Mouse (Mus musculus): Measurements from ENCODE around the gene Prr14l. TPM values are rescaled to one million over a fixed set of nuclear protein-coding genes. Genes with fewer than 3 reads are reported as not detected.
"Not testable (repeated sequence)": the region's sequence is repeated elsewhere in the genome, so short reads cannot be mapped to it uniquely, and the experiment has no call there.

Gene Prr14l
- polyA plus RNA-seq, 1 experiment, result 7.6 TPM

DNA sequence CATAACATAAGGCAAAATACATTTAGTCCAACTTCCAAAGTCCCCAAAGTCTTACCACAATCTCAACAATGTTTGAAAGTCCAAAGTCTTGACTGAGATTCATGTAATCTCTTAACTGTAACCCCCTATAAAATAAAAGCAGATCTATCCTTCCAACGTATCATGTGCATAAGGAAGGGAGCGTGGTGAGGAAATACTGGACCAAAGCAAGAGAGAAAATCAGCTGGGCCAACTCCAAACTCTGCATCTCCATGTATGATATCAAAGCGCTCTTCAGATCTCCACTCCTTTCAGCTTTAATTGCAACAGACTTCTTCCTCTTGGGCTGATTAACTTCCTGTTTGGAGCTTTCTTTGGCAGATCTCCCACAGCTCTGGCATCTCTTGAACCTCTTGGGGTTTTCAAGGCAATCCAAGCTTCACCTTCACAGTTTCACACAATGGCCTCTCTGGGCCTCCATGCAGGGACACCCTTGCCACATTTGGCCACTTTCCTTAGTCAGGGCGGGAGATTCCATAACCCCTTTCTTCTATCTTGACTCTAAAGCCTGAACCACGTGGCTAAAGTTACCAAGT lies 92.4 kb downstream of the Prr14l start:
- H3K27ac ChIP-seq (ENCODE audit: control insufficient read depth, insufficient read depth, low read depth, low read length), result no peak overlapping the region
- H3K27me3 ChIP-seq (ENCODE audit: control insufficient read depth, insufficient read depth, low read length), result no peaks in the 10 kb centered on the region
- no peak overlapping the region for H3K4me3 ChIP-seq (ENCODE audit: control insufficient read depth, low read depth, low read length)
- TF ChIP-seq POLR2A (IDR thresholded peaks at IDR 0.05; ENCODE audit: control insufficient read depth, low read depth, low read length), result no peak
- no peak for TF ChIP-seq CTCF (IDR thresholded peaks at IDR 0.05; ENCODE audit: control insufficient read depth, insufficient read depth, insufficient replicate concordance, low read depth, low read length)
- H3K4me1 ChIP-seq (ENCODE audit: control insufficient read depth, insufficient read depth, low read length), result no peaks in the 10 kb centered on the region
- H3K36me3 ChIP-seq (ENCODE audit: control insufficient read depth, insufficient read depth, low read length), result no peaks in the 10 kb centered on the region; the same call in 1 of the 2 replicates

DNA sequence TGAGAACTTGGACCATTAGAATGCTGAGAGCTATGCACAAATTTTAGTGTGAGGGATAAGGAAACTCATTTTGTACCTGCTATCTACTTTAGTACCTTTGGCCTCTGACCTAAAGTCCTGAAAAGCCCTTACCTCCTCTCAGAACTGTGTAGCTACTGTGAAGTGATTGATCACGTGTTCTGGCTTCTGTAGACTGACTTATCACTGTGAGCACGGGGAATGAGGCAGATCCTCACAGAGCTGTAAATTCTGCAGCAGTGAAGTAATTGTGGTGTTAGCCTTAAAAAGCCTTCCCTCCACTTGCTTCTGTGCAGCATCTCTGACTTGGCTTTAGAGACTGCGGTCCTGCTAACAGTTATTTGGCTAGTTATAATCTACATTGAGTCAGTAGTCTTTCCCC lies 93.3 kb downstream of the Prr14l start:
- Histone ChIP-seq H3K36me3 (ENCODE audit: control insufficient read depth, insufficient read depth, low read length) (no peaks in the 10 kb centered on the region; the same call in 1 of the 2 replicates), H3K27me3 (ENCODE audit: control insufficient read depth, insufficient read depth, low read length) (no peaks in the 10 kb centered on the region), H3K4me3 (ENCODE audit: control insufficient read depth, low read depth, low read length) (no peak overlapping the region), H3K27ac (ENCODE audit: control insufficient read depth, insufficient read depth, low read depth, low read length) (no peak overlapping the region), H3K4me1 (ENCODE audit: control insufficient read depth, insufficient read depth, low read length) (no peaks in the 10 kb centered on the region)
- TF ChIP-seq POLR2A (IDR thresholded peaks at IDR 0.05; ENCODE audit: control insufficient read depth, low read depth, low read length) (no peak), CTCF (IDR thresholded peaks at IDR 0.05; ENCODE audit: control insufficient read depth, insufficient read depth, insufficient replicate concordance, low read depth, low read length) (no peak)

DNA sequence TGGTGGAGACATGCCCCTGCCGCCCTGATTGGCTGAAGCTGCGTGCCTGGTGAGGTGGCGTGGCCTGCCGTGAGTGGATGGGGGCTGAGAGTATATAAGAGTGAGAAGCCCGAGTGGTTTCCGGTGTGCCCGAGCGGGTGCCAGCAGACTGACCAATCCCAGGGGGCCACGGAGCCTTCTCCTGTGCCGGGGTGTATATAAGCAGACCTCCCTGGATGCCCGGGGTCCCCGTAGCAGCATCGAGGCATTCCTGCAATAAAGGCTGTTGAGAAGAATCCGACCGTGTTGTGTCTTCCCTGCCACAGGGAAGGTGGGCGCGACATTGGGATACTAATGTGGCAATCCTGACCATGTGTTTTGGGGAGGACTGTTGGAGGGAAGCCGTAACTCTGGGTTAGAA lies 93.7 kb downstream of the Prr14l start:
- H3K36me3 ChIP-seq (ENCODE audit: control insufficient read depth, insufficient read depth, low read length); H3K4me3 ChIP-seq (ENCODE audit: control insufficient read depth, low read depth, low read length); H3K27ac ChIP-seq (ENCODE audit: control insufficient read depth, insufficient read depth, low read depth, low read length); H3K4me1 ChIP-seq (ENCODE audit: control insufficient read depth, insufficient read depth, low read length); H3K27me3 ChIP-seq (ENCODE audit: control insufficient read depth, insufficient read depth, low read length): not testable (repeated sequence)

DNA sequence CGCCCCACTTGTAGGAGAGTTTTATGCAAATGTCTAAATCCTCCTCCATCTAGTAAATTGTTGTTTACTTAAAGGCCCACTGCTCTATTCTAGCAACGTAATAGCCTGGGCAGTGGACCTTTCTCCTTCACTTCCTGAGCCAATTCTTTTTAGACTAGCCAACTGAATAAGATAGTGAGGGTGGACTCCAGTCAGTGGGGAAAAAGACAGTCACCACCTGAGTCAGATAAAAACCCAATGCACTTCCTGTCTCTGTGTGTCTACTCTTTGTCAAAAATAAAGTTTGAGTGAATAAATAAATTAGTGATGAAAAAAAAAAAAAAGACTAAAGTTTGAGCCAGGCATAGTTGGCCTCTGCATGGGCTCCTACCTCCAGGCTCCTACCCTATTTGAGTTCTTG lies 94.4 kb downstream of the Prr14l start:
- TF ChIP-seq POLR2A (IDR thresholded peaks at IDR 0.05; ENCODE audit: control insufficient read depth, low read depth, low read length) (no peak), CTCF (IDR thresholded peaks at IDR 0.05; ENCODE audit: control insufficient read depth, insufficient read depth, insufficient replicate concordance, low read depth, low read length) (no peak)
- Histone ChIP-seq H3K36me3 (ENCODE audit: control insufficient read depth, insufficient read depth, low read length) (no peaks in the 10 kb centered on the region; the same call in 1 of the 2 replicates), H3K4me1 (ENCODE audit: control insufficient read depth, insufficient read depth, low read length) (no peaks in the 10 kb centered on the region), H3K4me3 (ENCODE audit: control insufficient read depth, low read depth, low read length) (no peak overlapping the region), H3K27ac (ENCODE audit: control insufficient read depth, insufficient read depth, low read depth, low read length) (no peak overlapping the region), H3K27me3 (ENCODE audit: control insufficient read depth, insufficient read depth, low read length) (no peaks in the 10 kb centered on the region)

DNA sequence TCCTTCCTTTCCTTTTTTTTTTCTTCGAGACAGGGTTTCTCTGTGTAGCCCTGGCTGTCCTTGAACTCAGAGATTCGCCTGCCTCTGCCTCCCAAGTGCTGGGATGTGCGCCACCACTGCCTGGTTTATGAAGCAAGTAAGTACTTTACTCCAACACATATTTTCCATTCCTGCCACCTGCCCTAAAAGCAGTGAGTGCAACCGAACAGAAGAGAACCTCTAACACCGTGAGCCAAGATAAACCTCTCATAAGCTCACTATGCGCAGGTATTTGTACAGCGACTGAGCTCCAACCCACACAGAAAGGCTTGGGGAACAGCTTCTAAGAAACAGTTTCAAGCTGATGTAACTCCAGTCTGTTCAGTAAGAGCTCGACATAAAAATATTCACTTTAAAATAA lies 97.9 kb downstream of the Prr14l start:
- Histone ChIP-seq H3K4me3 (ENCODE audit: control insufficient read depth, low read depth, low read length) (no peak overlapping the region), H3K27me3 (ENCODE audit: control insufficient read depth, insufficient read depth, low read length) (no peaks in the 10 kb centered on the region), H3K4me1 (ENCODE audit: control insufficient read depth, insufficient read depth, low read length) (no peaks in the 10 kb centered on the region), H3K27ac (ENCODE audit: control insufficient read depth, insufficient read depth, low read depth, low read length) (no peak overlapping the region), H3K36me3 (ENCODE audit: control insufficient read depth, insufficient read depth, low read length) (no peaks in the 10 kb centered on the region)
- TF ChIP-seq POLR2A (IDR thresholded peaks at IDR 0.05; ENCODE audit: control insufficient read depth, low read depth, low read length) (no peak), CTCF (IDR thresholded peaks at IDR 0.05; ENCODE audit: control insufficient read depth, insufficient read depth, insufficient replicate concordance, low read depth, low read length) (no peak)

DNA sequence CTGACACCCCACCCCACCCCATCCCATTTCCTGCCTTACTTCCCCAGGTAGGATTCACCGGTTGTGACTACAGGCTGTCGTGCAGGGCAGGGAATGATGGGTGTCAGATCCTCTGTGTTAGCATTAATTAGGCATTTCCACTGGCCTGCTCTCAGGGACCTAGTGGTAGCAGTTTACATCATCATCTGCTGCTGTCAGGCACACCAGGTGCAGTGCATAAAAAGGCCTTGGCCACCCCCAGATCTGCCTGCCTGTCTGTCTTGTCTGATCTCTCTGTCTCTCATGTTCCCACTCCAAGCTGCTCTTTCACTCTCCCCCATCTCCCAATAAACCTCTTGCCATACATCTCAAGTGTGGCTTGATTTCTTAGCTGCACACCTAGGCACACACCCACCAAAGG lies 102.3 kb downstream of the Prr14l start:
- no peak overlapping the region for H3K4me3 ChIP-seq (ENCODE audit: control insufficient read depth, low read depth, low read length)
- H3K4me1 ChIP-seq (ENCODE audit: control insufficient read depth, insufficient read depth, low read length), result no peaks in the 10 kb centered on the region
- TF ChIP-seq POLR2A (IDR thresholded peaks at IDR 0.05; ENCODE audit: control insufficient read depth, low read depth, low read length) (no peak), CTCF (IDR thresholded peaks at IDR 0.05; ENCODE audit: control insufficient read depth, insufficient read depth, insufficient replicate concordance, low read depth, low read length) (no peak)
- H3K36me3 ChIP-seq (ENCODE audit: control insufficient read depth, insufficient read depth, low read length), result no peaks in the 10 kb centered on the region
- no peak overlapping the region for H3K27ac ChIP-seq (ENCODE audit: control insufficient read depth, insufficient read depth, low read depth, low read length)
- no peaks in the 10 kb centered on the region for H3K27me3 ChIP-seq (ENCODE audit: control insufficient read depth, insufficient read depth, low read length)

DNA sequence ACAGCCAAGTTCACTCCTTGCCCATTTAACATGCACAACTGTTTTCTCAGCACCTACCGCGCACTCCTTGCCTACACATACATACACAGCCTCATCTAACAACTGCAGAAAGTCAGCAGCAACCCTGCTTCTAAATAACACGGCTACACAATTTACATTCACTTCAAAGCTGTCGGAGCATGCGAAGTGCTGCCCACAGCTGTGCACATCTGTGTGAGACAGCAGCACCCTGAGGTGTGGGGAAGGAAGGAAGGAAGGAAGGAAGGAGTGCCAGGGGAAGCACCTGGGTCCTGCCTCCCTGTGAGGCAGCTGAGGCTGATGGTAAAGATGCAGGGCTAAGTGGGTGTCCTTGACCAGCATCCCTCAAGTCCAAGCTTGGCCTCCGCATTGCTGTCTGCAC lies 105.1 kb downstream of the Prr14l start:
- Histone ChIP-seq H3K27ac (ENCODE audit: control insufficient read depth, insufficient read depth, low read depth, low read length) (no peak overlapping the region), H3K4me1 (ENCODE audit: control insufficient read depth, insufficient read depth, low read length) (no peaks in the 10 kb centered on the region), H3K4me3 (ENCODE audit: control insufficient read depth, low read depth, low read length) (no peak overlapping the region), H3K27me3 (ENCODE audit: control insufficient read depth, insufficient read depth, low read length) (no peaks in the 10 kb centered on the region), H3K36me3 (ENCODE audit: control insufficient read depth, insufficient read depth, low read length) (no peaks in the 10 kb centered on the region)
- TF ChIP-seq POLR2A (IDR thresholded peaks at IDR 0.05; ENCODE audit: control insufficient read depth, low read depth, low read length) (no peak), CTCF (IDR thresholded peaks at IDR 0.05; ENCODE audit: control insufficient read depth, insufficient read depth, insufficient replicate concordance, low read depth, low read length) (no peak)
